Mouse (Mus musculus) intestine, postnatal 0 days (tissue): ENCODE data around the gene Pim3. TPM values are rescaled to one million over a fixed set of nuclear protein-coding genes. Genes with fewer than 3 reads are reported as not detected.
A peak's percentile ranks its signal among the peaks of the same experiment; 100 is the strongest.

Source experiments
- ATAC-seq: fragments of 200-750 bp; cut with Nextera tagmentation; 2 replicates; pipeline ENCODE4 v1.8.0; 2017; ENCODE audit warnings: mild to moderate bottlenecking, moderate TSS enrichment, moderate library complexity
- H3K27ac ChIP-seq: fragments of 300-500 bp; sonication (generic); 2 replicates; pipeline ENCODE4 v1.5.1; 2014; ENCODE audit warnings: mild to moderate bottlenecking, low read depth, low read length, moderate library complexity
- H3K27me3 ChIP-seq: fragments of 300-500 bp; sonication (generic); replicated peaks from 2 replicates; pipeline ENCODE4 v1.6.1; 2014; ENCODE audit warnings: low read length, mixed read lengths; ENCODE audit not compliant: control insufficient read depth, insufficient read depth
- H3K36me3 ChIP-seq: fragments of 300-500 bp; sonication (generic); 2 replicates; pipeline ENCODE4 v1.6.1; 2014; ENCODE audit warnings: mild to moderate bottlenecking, moderate library complexity; ENCODE audit not compliant: control insufficient read depth, insufficient read depth
- H3K4me1 ChIP-seq: fragments of 300-500 bp; sonication (generic); replicated peaks from 2 replicates; pipeline ENCODE4 v1.6.1; 2014; ENCODE audit warnings: antibody characterized with exemption, low read length, mixed read lengths; ENCODE audit not compliant: control insufficient read depth, insufficient read depth
- H3K4me2 ChIP-seq: fragments of 300-500 bp; sonication (generic); replicated peaks from 2 replicates; pipeline ENCODE4 v1.6.1; 2014; ENCODE audit warnings: low read depth, mild to moderate bottlenecking, moderate library complexity
- H3K4me3 ChIP-seq: fragments of 300-500 bp; sonication (generic); 2 replicates; pipeline ENCODE4 v1.5.1; 2014; ENCODE audit warnings: low read depth, low read length
- H3K9ac ChIP-seq: fragments of 300-500 bp; sonication (generic); 2 replicates; pipeline ENCODE4 v1.6.1; 2014; ENCODE audit warnings: mild to moderate bottlenecking, low read depth, low read length
- H3K9me3 ChIP-seq: fragments of 300-500 bp; sonication (generic); 2 replicates; pipeline ENCODE4 v1.6.1; 2016; ENCODE audit warnings: mixed run types; ENCODE audit not compliant: control insufficient read depth
- CTCF ChIP-seq: sonication (generic); IDR thresholded peaks from 2 replicates; pipeline ENCODE4 v1.5.1; 2016; ENCODE audit warnings: low read depth, mild to moderate bottlenecking, control low read depth, antibody characterized with exemption, moderate library complexity
- WGBS: fragments of 180-500 bp; shearing (Covaris S2); extraction: QIAGEN DNeasy Blood & Tissue Kit; methylation state at CpG from one replicate; pipeline ENCODE4 v1.1.7; 2014; 5-methylcytosine and 5-hydroxymethylcytosine counted together
- polyA plus RNA-seq: library from polyadenylated mRNA; unstranded; fragments of >200 nt; fragmentation: Nextera tagmentation; extraction: Ambion mirVana; gene quantifications from 2 replicates; pipeline ENCODE4 v1.2.1, GENCODE M21; 2015

Pim3 gene
- polyA plus RNA-seq, 1 experiment from 2014 or later: 36.8 TPM

DNA sequence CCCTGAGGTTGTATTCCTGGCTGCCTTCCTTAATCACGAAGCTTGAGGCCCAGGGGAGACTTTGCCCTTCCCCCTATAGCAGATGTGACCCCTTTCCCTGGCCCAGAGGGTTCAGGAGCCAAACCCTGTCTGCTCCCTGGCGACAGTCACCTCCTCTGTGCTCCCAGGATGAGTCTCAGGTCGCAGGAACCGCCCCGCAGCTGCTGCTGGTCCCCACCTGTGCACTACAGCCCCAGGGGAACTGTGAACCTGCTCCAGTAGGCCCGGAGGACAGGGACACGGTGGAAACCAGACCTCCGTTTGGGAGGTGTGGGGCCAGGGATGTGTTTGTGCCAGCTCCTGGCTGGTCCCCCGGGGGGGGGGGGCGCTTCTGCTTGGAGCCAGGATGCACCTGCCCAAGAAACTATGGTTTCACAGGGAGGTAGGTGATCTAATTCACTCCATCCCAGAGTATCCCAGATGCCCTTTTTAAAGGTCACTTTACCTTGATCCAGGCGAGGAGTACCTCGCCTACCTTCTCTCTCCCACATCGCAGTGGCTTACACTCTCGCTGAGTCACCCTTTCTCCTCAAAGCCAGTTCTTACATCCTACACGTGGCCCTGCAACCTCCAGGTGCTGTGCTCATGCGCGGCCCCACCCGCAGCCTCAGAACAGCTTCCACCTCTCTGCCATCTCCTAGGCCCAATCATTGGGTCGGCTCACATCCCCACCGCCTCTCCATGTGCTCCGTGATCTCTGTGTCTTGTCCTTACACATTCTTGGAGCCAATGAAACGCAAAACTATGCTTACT lies 19.5 kb downstream of the Pim3 start:
- Histone ChIP-seq H3K36me3 (no peaks in the 10 kb centered on the region), H3K4me1 (no peaks in the 10 kb centered on the region), H3K4me3 (no peak overlapping the region), H3K9ac (no peak overlapping the region), H3K4me2 (no peak overlapping the region), H3K9me3 (no peaks in the 10 kb centered on the region), H3K27me3 (no peaks in the 10 kb centered on the region), H3K27ac (no peak overlapping the region)
- TF ChIP-seq CTCF: no peak
- 59% methylated on average over 22 of the region's 22 CpGs for WGBS
- ATAC-seq: peak; percentile 38; the same call in 1 of the 2 replicates

DNA sequence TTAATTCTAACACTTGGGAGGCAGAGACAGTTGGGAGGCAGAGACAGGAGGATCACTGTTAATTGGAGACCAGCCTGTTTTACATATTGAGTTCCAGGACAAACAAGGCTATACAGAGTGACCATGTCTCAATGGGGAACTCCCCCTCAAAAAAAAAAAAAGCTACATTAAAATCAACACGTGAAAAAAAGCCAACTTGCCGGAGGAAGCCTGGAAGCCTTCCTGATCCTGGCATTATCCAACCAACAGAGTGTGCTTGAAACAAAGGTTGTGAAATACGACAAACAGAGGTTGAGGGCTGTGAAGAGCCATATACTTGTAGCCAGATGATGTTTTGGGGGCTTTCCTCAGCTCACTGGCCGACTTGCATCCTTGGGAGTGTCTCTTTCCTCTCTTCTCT lies 20.9 kb downstream of the Pim3 start:
- H3K27me3 ChIP-seq: no peaks in the 10 kb centered on the region
- no peak overlapping the region for H3K9ac ChIP-seq
- H3K27ac ChIP-seq: no peak overlapping the region
- H3K4me1 ChIP-seq: no peaks in the 10 kb centered on the region
- WGBS: 65% methylated on average over 4 of the region's 4 CpGs
- H3K36me3 ChIP-seq: no peaks in the 10 kb centered on the region
- no peak for TF ChIP-seq CTCF
- H3K4me2 ChIP-seq: no peak overlapping the region
- no peaks in the 10 kb centered on the region for H3K9me3 ChIP-seq
- ATAC-seq: no peak
- no peak overlapping the region for H3K4me3 ChIP-seq

DNA sequence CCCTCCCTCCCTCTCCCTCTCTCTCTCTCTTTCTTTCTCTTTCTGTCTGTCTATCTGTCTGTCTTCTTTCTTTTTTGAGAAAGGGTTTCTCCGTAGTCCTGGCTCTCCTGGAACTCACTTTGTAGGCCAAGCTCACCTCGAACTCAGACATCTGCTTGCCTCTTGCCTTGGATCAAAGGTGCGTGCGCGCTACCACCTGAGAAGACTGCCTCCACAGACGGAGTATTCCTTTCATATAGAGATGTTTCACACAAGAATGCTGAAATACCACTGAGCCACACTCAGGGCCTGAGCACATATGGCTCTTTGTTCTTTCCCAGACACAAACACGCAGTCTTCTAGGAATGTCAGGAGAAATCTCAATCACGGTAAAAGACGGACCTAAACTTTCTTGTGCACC lies 21.4 kb downstream of the Pim3 start:
- no peak for ATAC-seq
- Histone ChIP-seq H3K27ac (no peak overlapping the region), H3K4me1 (no peaks in the 10 kb centered on the region), H3K36me3 (no peaks in the 10 kb centered on the region), H3K9ac (no peak overlapping the region), H3K4me3 (no peak overlapping the region), H3K27me3 (no peaks in the 10 kb centered on the region), H3K9me3 (no peaks in the 10 kb centered on the region), H3K4me2 (no peak overlapping the region)
- no peak for TF ChIP-seq CTCF
- WGBS: 82% methylated on average over 9 of the region's 9 CpGs

GRCm38 (mm10) chr15:88885376-88885775 lies 23.4 kb downstream of the Pim3 start:
- Histone ChIP-seq H3K9me3 (no peaks in the 10 kb centered on the region), H3K36me3 (no peaks in the 10 kb centered on the region), H3K27me3 (no peaks in the 10 kb centered on the region), H3K9ac (no peak overlapping the region), H3K4me2 (no peak overlapping the region), H3K27ac (no peak overlapping the region), H3K4me1 (no peaks in the 10 kb centered on the region), H3K4me3 (no peak overlapping the region)
- ATAC-seq: no peak
- no peak for TF ChIP-seq CTCF
- WGBS: 79% methylated on average over 6 of the region's 6 CpGs

DNA sequence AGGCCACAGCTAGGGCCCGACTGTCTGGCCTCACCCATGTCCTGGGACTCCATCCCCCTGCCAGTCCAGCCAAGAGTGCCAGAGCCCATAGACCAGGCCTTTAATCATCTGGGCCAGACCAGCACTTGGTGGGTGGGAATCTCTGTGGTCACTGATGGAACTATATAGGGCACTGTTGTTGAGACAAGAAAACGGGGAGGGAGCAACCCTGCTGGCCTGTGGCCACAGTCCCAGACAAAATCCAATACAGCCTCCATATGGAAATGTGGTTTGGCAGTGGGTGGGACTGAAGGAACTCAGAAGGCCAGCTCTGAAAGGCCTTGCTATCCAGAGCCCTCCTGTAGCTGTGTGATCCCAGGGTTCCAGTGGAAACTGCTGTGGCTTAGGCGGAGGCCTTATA lies 27.0 kb downstream of the Pim3 start:
- 75% methylated on average over 3 of the region's 3 CpGs for WGBS
- ATAC-seq: no peak
- Histone ChIP-seq H3K4me2 (no peak overlapping the region), H3K9me3 (no peaks in the 10 kb centered on the region), H3K4me3 (no peak overlapping the region), H3K27me3 (no peaks in the 10 kb centered on the region), H3K36me3 (no peaks in the 10 kb centered on the region), H3K27ac (no peak overlapping the region), H3K9ac (no peak overlapping the region), H3K4me1 (no peaks in the 10 kb centered on the region)
- TF ChIP-seq CTCF: no peak

GRCm38 (mm10) chr15:88889994-88890393 lies 28.0 kb downstream of the Pim3 start:
- Histone ChIP-seq H3K4me1 (no peaks in the 10 kb centered on the region), H3K9ac (no peak overlapping the region), H3K9me3 (no peaks in the 10 kb centered on the region), H3K4me3 (no peak overlapping the region), H3K36me3 (no peaks in the 10 kb centered on the region), H3K4me2 (peak overlapping the region; percentile 97; the same call in 1 of the 2 replicates), H3K27ac (no peak overlapping the region), H3K27me3 (no peaks in the 10 kb centered on the region)
- whole genome bisulfite sequencing: 88% methylated on average over 3 of the region's 3 CpGs
- TF ChIP-seq CTCF: no peak
- no peak for ATAC-seq
